In the genomic region with DNA sequence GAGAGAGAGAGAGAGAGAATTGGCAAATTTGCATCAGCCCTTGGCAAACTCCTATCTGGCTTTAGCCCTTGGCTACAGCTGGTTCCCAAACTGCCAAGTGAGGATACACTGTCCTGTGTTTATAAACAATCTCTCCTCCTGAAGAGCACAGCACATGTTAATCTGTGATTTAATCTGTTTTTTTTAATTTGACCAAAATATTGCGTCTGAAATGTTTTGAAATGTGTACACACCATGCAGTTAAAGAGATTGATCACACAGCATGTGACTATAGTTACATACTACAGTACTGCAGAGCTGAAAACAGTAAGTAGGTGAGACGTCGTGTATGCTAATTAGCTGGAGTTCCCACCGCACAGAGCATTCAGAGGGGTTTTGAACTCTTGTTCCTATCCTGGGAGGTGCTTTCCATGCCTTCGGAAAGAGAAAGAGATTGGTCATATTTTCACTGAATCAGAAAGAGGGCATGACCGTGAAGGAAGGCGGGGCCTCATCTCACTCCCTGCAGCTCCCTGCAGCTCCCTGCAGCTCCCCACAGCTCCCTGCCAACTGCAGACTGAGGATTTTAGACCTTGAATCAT, we compare ENCODE assay signal across 9 mouse cellular contexts. TPM values are rescaled to one million over a fixed set of nuclear protein-coding genes. Genes with fewer than 3 reads are reported as not detected.
DNase-seq lines count a peak whose midpoint lies in the region; ATAC-seq and TF ChIP-seq lines count a peak whose summit lies in the region.
"Had no signal": no experiment of that assay in that cellular context is flagged by ENCODE, and none has a peak within 500 bp of the region (broad histone marks: within the 10 kb centered on the region; RNA-seq: fewer than 3 reads in every experiment).

No protein-coding gene starts in this region.

- intact Hi-C loops in heart, adult 2 months (cut with DNase I), result loop anchor here (5.0 kb wide), 3 partner anchors 67 to 157 kb away; a partner anchor contains a TSS

- no peak for TF ChIP-seq POLR2A in heart, adult 2 months (IDR thresholded peaks at IDR 0.05; ENCODE audit: insufficient read depth, low read depth, low read length)

- H3K27me3 ChIP-seq in heart, embryonic 14.5 days (ENCODE audit: control insufficient read depth, insufficient read depth, low read length), result no peaks in the 10 kb centered on the region
- H3K27me3 ChIP-seq in heart, adult 2 months (ENCODE audit: control insufficient read depth, insufficient read depth, low read length), result no peaks in the 10 kb centered on the region
- H3K27me3 ChIP-seq in stomach, embryonic 16.5 days (ENCODE audit: control insufficient read depth, insufficient read depth, low read length), result no peaks in the 10 kb centered on the region

- peaks cover 4 to 6% of the 10 kb centered on the region in 2 experiments; a peak in 2 of 4 replicates for H3K4me1 ChIP-seq in heart, embryonic 14.5 days (ENCODE audit: control insufficient read depth in 2 of 2, insufficient read depth in 2 of 2, low read length in 2 of 2)
- no peaks in the 10 kb centered on the region for H3K4me1 ChIP-seq in heart, adult 2 months (ENCODE audit: control insufficient read depth, insufficient read depth, low read length)
- H3K4me1 ChIP-seq in stomach, embryonic 16.5 days (ENCODE audit: control insufficient read depth, insufficient read depth, low read length), result peaks cover 3% of the 10 kb centered on the region; the same call in 1 of the 2 replicates

- WGBS in heart, embryonic 14.5 days, result 23% methylated on average over 7 of the region's 7 CpGs
- WGBS in heart, adult 2 months, result 24% methylated on average over 7 of the region's 7 CpGs
- WGBS in stomach, embryonic 16.5 days, result 16% methylated on average over 7 of the region's 7 CpGs

- ATAC-seq in heart, embryonic 14.5 days (ENCODE audit: insufficient number of reproducible peaks, insufficient read depth, low FRiP score, low read depth), result no peak
- peak; percentile 29; the same call in 1 of the 2 replicates for ATAC-seq in stomach, embryonic 16.5 days (ENCODE audit: insufficient read depth, low FRiP score)

- no peak overlapping the region for H3K9ac ChIP-seq in heart, embryonic 14.5 days (ENCODE audit: low read length)
- no peak overlapping the region for H3K9ac ChIP-seq in heart, adult 2 months (ENCODE audit: low read depth, low read length)
- H3K9ac ChIP-seq in stomach, embryonic 16.5 days (ENCODE audit: low read length), result no peak overlapping the region

- peak overlapping the region; percentile 34; the same call in 1 of the 2 replicates for H3K4me2 ChIP-seq in heart, embryonic 14.5 days (ENCODE audit: low read length)
- peak overlapping the region; percentile 10; the same call in 1 of the 2 replicates for H3K4me2 ChIP-seq in stomach, embryonic 16.5 days (ENCODE audit: low read depth, low read length)

- no peaks in the 10 kb centered on the region for H3K79me2 ChIP-seq in heart, adult 2 months (replicated peaks; ENCODE audit: control insufficient read depth, insufficient read depth, low read length)

- H3K36me3 ChIP-seq in heart, embryonic 14.5 days (ENCODE audit: control insufficient read depth, insufficient read depth, low read length), result no peaks in the 10 kb centered on the region
- H3K36me3 ChIP-seq in heart, adult 2 months (ENCODE audit: control insufficient read depth, insufficient read depth, low read length), result no peaks in the 10 kb centered on the region
- no peaks in the 10 kb centered on the region for H3K36me3 ChIP-seq in stomach, embryonic 16.5 days (ENCODE audit: control insufficient read depth, insufficient read depth, low read length)

- peak; percentile 63 for DNase-seq in adrenal gland, adult 2 months
- no peak for DNase-seq in adrenal gland, adult 8-10 months
- DNase-seq in heart, adult 2 months, result no peak
- peak; percentile 19 for DNase-seq in urinary bladder, adult 2 months (ENCODE audit: low spot score)
- no peak for DNase-seq in urinary bladder, postnatal 25 days (ENCODE audit: low spot score)
- DNase-seq in kidney, adult 9 months, result no peak
- DNase-seq: thymus, postnatal 4 days had no signal

- no peak for TF ChIP-seq CTCF in heart, adult 2 months (IDR thresholded peaks at IDR 0.05)

- no peak overlapping the region for H3K27ac ChIP-seq in heart, embryonic 14.5 days (replicated peaks in 1 of 2; ENCODE audit: control insufficient read depth in 1 of 2, insufficient read depth in 1 of 2, low read depth in 2 of 2, low read length in 2 of 2)
- H3K27ac ChIP-seq in heart, adult 2 months, result no peak overlapping the region
- H3K27ac ChIP-seq in stomach, embryonic 16.5 days (ENCODE audit: low read length), result no peak overlapping the region

- H3K4me3 ChIP-seq in heart, embryonic 14.5 days (ENCODE audit: control insufficient read depth in 1 of 2, insufficient read depth in 1 of 2, low read depth in 1 of 2, low read length in 2 of 2), result no peak overlapping the region
- no peak overlapping the region for H3K4me3 ChIP-seq in heart, adult 2 months
- H3K4me3 ChIP-seq in stomach, embryonic 16.5 days (replicated peaks; ENCODE audit: low read length), result no peak overlapping the region

- no peaks in the 10 kb centered on the region for H3K9me3 ChIP-seq in heart, embryonic 14.5 days (ENCODE audit: control insufficient read depth, low read length)
- H3K9me3 ChIP-seq in stomach, embryonic 16.5 days (replicated peaks; ENCODE audit: control insufficient read depth, low read length), result no peaks in the 10 kb centered on the region

- TF ChIP-seq EP300 in heart, adult 2 months (IDR thresholded peaks at IDR 0.05; ENCODE audit: insufficient read depth, low read depth, low read length), result no peak

RNA-seq across cellular contexts. Expression of a gene that starts 24.2 kb away (rescaled TPM):
- total RNA-seq in adrenal gland, adult 2 months (2021), result 10 to 100 TPM; 23.5 to 25.7 TPM
- 0.88 and 1.4 TPM in 2 replicates for polyA plus RNA-seq in adrenal gland, adult 2 months (2012; rRNA removed)
- total RNA-seq in adrenal gland, adult 8-10 months (2022), result 10 to 100 TPM in 1 of 4 experiments, 1 to 10 TPM in 2, under 1 TPM in 1; 0.89 to 12.1 (median 1.5) TPM
- polyA plus RNA-seq in heart, embryonic 14.5 days (2014; fragmentation: Nextera tagmentation; extraction: Ambion mirVana), result 0.04 and 0.09 TPM in 2 replicates
- total RNA-seq in heart, adult 2 months (2021), result 1 to 10 TPM; 1.3 to 2.1 TPM
- 0.91 and 0.92 TPM in 2 replicates for polyA plus RNA-seq in heart, adult 2 months (2012; rRNA removed)
- 2.3 TPM in 2 replicates for polyA plus RNA-seq in urinary bladder, adult 2 months (2012; rRNA removed)
- 0.06 and 0.12 TPM in 2 replicates for polyA plus RNA-seq in stomach, embryonic 16.5 days (2015; fragmentation: Nextera tagmentation; extraction: Ambion mirVana)

Comparison
In these comparisons a context has a peak if more than half of its experiments do, and no peak if none do; other contexts are left out.
1. DNase-seq: peak in adrenal gland, adult 2 months (single experiment) and urinary bladder, adult 2 months (single experiment); none in adrenal gland, adult 8-10 months (single experiment), heart, adult 2 months (0 of 2), urinary bladder, postnatal 25 days (single experiment) and kidney, adult 9 months (single experiment).